Mouse (Mus musculus) heart, adult 18-20 months (tissue): Measurements from ENCODE around the gene Foxp2. TPM values are rescaled to one million over a fixed set of nuclear protein-coding genes. Genes with fewer than 3 reads are reported as not detected.

Experiments
- DNase-seq, 2 experiments: peaks; one replicate each; pipeline ENCODE4 v3.0.0; 2021 to 2022; ENCODE audit warnings: mixed read lengths in 1 of 2
- microRNA-seq, 2 experiments: library from miRNA; unstranded; fragments of <30 nt; microRNA quantifications; one replicate each; pipeline ENCODE4 v1.2.0; 2022
- total RNA-seq, 2 experiments: library from RNA; stranded (reverse); gene quantifications; 2 replicates each; pipeline ENCODE4 v1.2.3; 2021

Foxp2 gene
- total RNA-seq, 2 experiments from 2014 or later, result 1.3 to 2.3 TPM

- DNase-seq, result no peak
Observed at GRCm38 (mm10) chr6:15370827-15371226, 469.7 kb downstream of the Foxp2 start.

GRCm38 (mm10) chr6:15373621-15374020 is 472.5 kb downstream of the Foxp2 start:
- no peak for DNase-seq

GRCm38 (mm10) chr6:15378261-15378660 is 477.1 kb downstream of the Foxp2 start:
- DNase-seq, result no peak

GRCm38 (mm10) chr6:15396462-15396861 is 495.3 kb downstream of the Foxp2 start:
- no peak for DNase-seq

GRCm38 (mm10) chr6:15397485-15397884 is 496.3 kb downstream of the Foxp2 start:
- DNase-seq, result no peak

GRCm38 (mm10) chr6:15401138-15401537 is 500.0 kb downstream of the Foxp2 start:
- no peak for DNase-seq

- DNase-seq, result no peak
Observed at GRCm38 (mm10) chr6:15402026-15402425, 500.9 kb downstream of the Foxp2 start.

GRCm38 (mm10) chr6:15415099-15415498 is 514.0 kb downstream of the Foxp2 start:
- DNase-seq, result peak; percentile 10 to 36

GRCm38 (mm10) chr6:15459701-15460100 is 558.6 kb downstream of the Foxp2 start:
- no peak for DNase-seq

GRCm38 (mm10) chr6:15463390-15463789 is 562.2 kb downstream of the Foxp2 start:
- DNase-seq, result no peak

GRCm38 (mm10) chr6:15465471-15465870 is 564.3 kb downstream of the Foxp2 start:
- DNase-seq, result no peak

GRCm38 (mm10) chr6:15466634-15467033 is 565.5 kb downstream of the Foxp2 start:
- DNase-seq, result no peak

GRCm38 (mm10) chr6:15486909-15487308 is 585.8 kb downstream of the Foxp2 start:
- no peak for DNase-seq

Small RNA genes lying within 50 kb of the gene (microRNA-seq; reads per million reads assigned to microRNA genes)
- gene Gm25470, result 0 reads per million in 2 experiments

Other genes starting within 250 kb of the Foxp2 start
- 10 to 100 TPM; 70.4 to 80.3 TPM for gene Ppp1r3a, start 146.1 kb upstream of the Foxp2 start, total RNA-seq